Mouse (Mus musculus): ENCODE measurements around the gene Matn1.

Gene Matn1

GRCm38 (mm10) chr4:130917564-130917963, 26.6 kb upstream of the Matn1 start:
- no peak for DNase-seq (ENCODE audit: low spot score)

- DNase-seq (ENCODE audit: low spot score): no peak
These were observed 25.1 kb upstream of the Matn1 start for GRCm38 (mm10) chr4:130918805-130919749.

GRCm38 (mm10) chr4:130919750-130920356, 24.3 kb upstream of the Matn1 start:
- DNase-seq (ENCODE audit: low spot score): no peak

GRCm38 (mm10) chr4:130920951-130921693, 23.1 kb upstream of the Matn1 start:
- DNase-seq (ENCODE audit: low spot score): peak; percentile 24

- no peak for DNase-seq (ENCODE audit: low spot score)
These were observed 22.2 kb upstream of the Matn1 start for GRCm38 (mm10) chr4:130921986-130922385.

- no peak for DNase-seq (ENCODE audit: low spot score)
These were observed 17.9 kb upstream of the Matn1 start for GRCm38 (mm10) chr4:130926274-130926673.

- no peak for DNase-seq (ENCODE audit: low spot score)
These were observed 16.4 kb upstream of the Matn1 start for GRCm38 (mm10) chr4:130927821-130928220.

- no peak for DNase-seq (ENCODE audit: low spot score)
These were observed 1.5 kb upstream of the Matn1 start for GRCm38 (mm10) chr4:130942644-130943043.

GRCm38 (mm10) chr4:130944779-130945178, 594 bp downstream of the Matn1 start:
- DNase-seq (ENCODE audit: low spot score): no peak

- no peak for DNase-seq (ENCODE audit: low spot score)
These were observed 3.0 kb downstream of the Matn1 start for GRCm38 (mm10) chr4:130947094-130947647.

- DNase-seq (ENCODE audit: low spot score): no peak
These were observed 5.7 kb downstream of the Matn1 start for GRCm38 (mm10) chr4:130949821-130950384.

- no peak for DNase-seq (ENCODE audit: low spot score)
These were observed 8.3 kb downstream of the Matn1 start for GRCm38 (mm10) chr4:130952531-130952930.

- DNase-seq (ENCODE audit: low spot score): no peak
These were observed 13.0 kb downstream of the Matn1 start for GRCm38 (mm10) chr4:130957156-130957555.

- DNase-seq (ENCODE audit: low spot score): no peak
These were observed 14.6 kb downstream of the Matn1 start for GRCm38 (mm10) chr4:130958812-130959211.

- DNase-seq (ENCODE audit: low spot score): no peak
These were observed 15.5 kb downstream of the Matn1 start for GRCm38 (mm10) chr4:130959678-130960077.

- DNase-seq (ENCODE audit: low spot score): peak; percentile 82
These were observed 16.0 kb downstream of the Matn1 start for GRCm38 (mm10) chr4:130960118-130960734.

- DNase-seq (ENCODE audit: low spot score): no peak
These were observed 27.1 kb downstream of the Matn1 start for GRCm38 (mm10) chr4:130971278-130971677.

GRCm38 (mm10) chr4:130972421-130972829, 28.2 kb downstream of the Matn1 start:
- DNase-seq (ENCODE audit: low spot score): no peak

GRCm38 (mm10) chr4:130973332-130974263, 29.4 kb downstream of the Matn1 start:
- no peak for DNase-seq (ENCODE audit: low spot score)

GRCm38 (mm10) chr4:130978981-130979380, 34.8 kb downstream of the Matn1 start:
- no peak for DNase-seq (ENCODE audit: low spot score)

Data from ovary, postnatal 36 days (tissue).